Mouse (Mus musculus) adipose tissue, adult 10 weeks (tissue): ENCODE data around the gene Defa37. TPM values are rescaled to one million over a fixed set of nuclear protein-coding genes. Genes with fewer than 3 reads are reported as not detected.

Source experiments
- polyA plus RNA-seq: library from polyadenylated mRNA; stranded (reverse); fragments of 350-450 nt; fragmentation: Illumina TruSeq; extraction: RNeasy Lipid Tissue Mini Kit (QIAGEN cat#74804); gene quantifications from one replicate; pipeline ENCODE4 v1.2.3, GENCODE M21; 2014; ENCODE audit warnings: low read depth, low replicate concordance

Defa37 gene
- not detected for polyA plus RNA-seq

DNA sequence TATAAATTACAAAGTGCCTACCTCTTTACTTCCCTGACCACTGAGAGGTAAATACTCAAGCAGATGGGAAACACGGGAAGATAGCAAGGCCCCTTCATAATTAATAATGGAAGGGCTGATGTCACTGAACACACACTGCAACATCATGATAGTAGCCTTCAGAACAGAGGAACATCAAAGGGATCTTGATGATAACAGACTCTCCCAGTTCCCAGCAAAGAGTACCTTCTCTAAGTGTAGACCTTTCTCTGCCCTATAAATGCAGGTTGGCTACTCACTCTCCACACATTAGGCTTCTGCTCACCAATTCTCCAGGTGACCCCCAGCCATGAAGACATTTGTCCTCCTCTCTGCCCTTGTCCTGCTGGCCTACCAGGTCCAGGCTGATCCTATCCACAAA is at the start of gene Defa37:
Gene Defa37 (plus strand): TSS at position 301 of the 400 bp plus-strand sequence.

DNA sequence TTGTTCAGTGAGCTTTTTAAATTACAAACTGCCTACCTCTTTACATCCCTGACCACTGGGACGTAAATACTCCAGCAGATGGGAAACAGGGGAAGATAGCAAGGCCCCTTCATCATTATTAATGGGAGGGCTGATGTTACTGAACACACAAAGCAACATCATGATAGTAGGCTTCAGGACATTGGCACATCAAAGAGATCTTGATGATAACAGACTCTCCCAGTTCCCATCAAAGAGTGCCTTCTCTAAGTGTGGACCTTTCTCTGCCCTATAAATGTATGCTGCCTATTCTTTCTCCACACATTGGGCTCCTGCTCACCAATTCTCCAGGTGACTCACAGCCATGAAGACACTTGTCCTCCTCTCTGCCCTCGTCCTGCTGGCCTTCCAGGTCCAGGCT is 36.5 kb upstream of the Defa37 start, which contains the start of gene Defa32:
Gene Defa32 (plus strand): TSS at position 301 of the 400 bp plus-strand sequence.

DNA sequence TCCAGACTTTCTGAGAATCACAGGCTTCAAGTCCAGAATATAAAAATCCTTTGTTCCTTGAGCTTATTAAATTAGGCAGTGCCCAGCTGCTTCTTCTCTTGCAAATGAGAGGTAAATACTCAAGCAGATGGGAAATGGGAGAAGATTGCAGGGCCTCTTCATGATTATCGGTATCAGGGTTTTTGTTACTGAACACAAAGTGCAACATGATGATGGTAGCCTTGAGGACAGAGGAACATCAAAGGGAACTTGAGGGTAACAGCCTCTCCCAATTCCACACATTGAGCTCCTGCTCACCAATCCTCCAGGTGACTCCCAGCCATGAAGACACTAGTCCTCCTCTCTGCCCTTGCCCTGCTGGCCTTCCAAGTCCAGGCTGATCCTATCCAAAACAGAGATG is 17.5 kb downstream of the Defa37 start, which contains the start of gene Defa28:
Gene Defa28 (plus strand): TSS at position 301 of the 400 bp plus-strand sequence.

DNA sequence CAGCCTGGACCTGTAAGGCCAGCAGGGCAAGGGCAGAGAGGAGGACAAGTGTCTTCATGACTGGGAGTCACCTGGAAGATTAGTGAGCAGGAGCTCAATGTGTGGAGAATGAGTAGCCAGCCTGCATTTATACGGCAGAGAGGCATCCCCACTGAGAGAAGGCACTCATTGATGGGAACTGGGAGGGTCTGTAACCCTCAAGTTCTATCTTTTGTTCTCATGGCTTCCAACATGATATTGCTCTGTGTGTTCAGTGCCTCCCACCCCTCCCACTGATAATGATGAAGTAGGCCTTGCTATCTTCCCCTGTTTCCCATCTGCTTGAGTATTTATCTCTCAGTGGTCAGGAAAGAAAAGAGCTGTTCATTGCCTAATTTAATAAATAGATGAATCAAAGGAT is 29.2 kb downstream of the Defa37 start, which contains the start of gene Gm7861:
Gene Gm7861 (minus strand): TSS at position 101 of the 400 bp plus-strand sequence.

Other genes starting within 250 kb of the Defa37 start
- gene Defa27, start 249.8 kb upstream of the Defa37 start, polyA plus RNA-seq: not detected
- not detected for gene Defa29, start 238.4 kb upstream of the Defa37 start, polyA plus RNA-seq
- gene Defa2, start 186.9 kb upstream of the Defa37 start, polyA plus RNA-seq: not detected
- not detected for gene Defa33, start 173.6 kb upstream of the Defa37 start, polyA plus RNA-seq
- gene Defa36, start 138.0 kb upstream of the Defa37 start, polyA plus RNA-seq: not detected
- gene Gm7849, start 108.8 kb upstream of the Defa37 start, polyA plus RNA-seq: 0.88 TPM
- gene Defa20, start 56.1 kb upstream of the Defa37 start, polyA plus RNA-seq: not detected
- not detected for gene Defa32, start 36.4 kb upstream of the Defa37 start, polyA plus RNA-seq
- not detected for gene Defa28, start 17.6 kb downstream of the Defa37 start, polyA plus RNA-seq
- not detected for gene Gm7861, start 29.1 kb downstream of the Defa37 start, polyA plus RNA-seq
- gene Defa26, start 52.8 kb downstream of the Defa37 start, polyA plus RNA-seq: not detected
- gene Defa17, start 90.4 kb downstream of the Defa37 start, polyA plus RNA-seq: not detected
- not detected for gene Defa34, start 100.4 kb downstream of the Defa37 start, polyA plus RNA-seq
- gene AY761184, start 138.3 kb downstream of the Defa37 start, polyA plus RNA-seq: 2.5 TPM
- 1.1 TPM for gene Defa24, start 169.1 kb downstream of the Defa37 start, polyA plus RNA-seq